Mouse (Mus musculus) liver, adult 2 months (tissue): Measurements from ENCODE around the gene 2410131K14Rik.

Experiments
- CTCF ChIP-seq: fragments of 200-500 bp; IDR thresholded peaks from 2 replicates; pipeline ENCODE4 v1.5.1; 2011; ENCODE audit warnings: low read depth, low read length, control low read depth
- POLR2A ChIP-seq: fragments of 200-500 bp; IDR thresholded peaks from 2 replicates; pipeline ENCODE4 v1.6.1; 2011; ENCODE audit warnings: low read length, control low read depth; ENCODE audit not compliant: insufficient read depth; ENCODE audit errors: extremely low read depth

DNA sequence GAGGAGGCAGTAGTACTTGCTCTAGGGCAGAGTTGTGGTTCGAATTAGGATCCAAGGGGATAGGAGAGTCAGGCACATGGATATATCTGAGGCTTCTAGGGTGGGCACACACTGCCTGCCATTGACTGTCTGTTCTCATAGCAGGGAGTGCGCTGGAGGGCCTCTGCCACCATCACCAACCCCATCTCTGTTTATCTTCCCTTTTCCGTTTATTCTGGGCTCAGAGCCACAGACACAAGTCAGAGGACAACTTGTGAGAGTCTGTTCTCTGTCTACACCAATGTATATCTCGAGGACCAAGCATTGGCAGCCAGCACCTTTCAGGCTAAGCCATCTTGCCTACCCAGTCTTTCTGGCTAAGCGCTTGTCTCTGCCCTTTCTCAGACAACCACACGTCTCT lies 14.6 kb downstream of the 2410131K14Rik start:
- TF ChIP-seq CTCF (no peak), POLR2A (no peak)
